Mouse (Mus musculus) testis, adult 2 months (tissue): ENCODE measurements at regions not wholly inside any gene's neighbourhood (a gene's known extent, or its start where the extent isn't known, plus 50 kb on each side); places are given as distances from the start of the nearest gene placed in this dataset.

Experiments used
- CTCF ChIP-seq: fragments of 200-500 bp; IDR thresholded peaks from 2 replicates; pipeline ENCODE4 v1.5.1; 2012; ENCODE audit warnings: low read depth, mild to moderate bottlenecking, inconsistent platforms, low read length, moderate library complexity; ENCODE audit not compliant: control insufficient read depth, insufficient read depth, insufficient replicate concordance
- POLR2A ChIP-seq: fragments of 200-500 bp; IDR thresholded peaks from 2 replicates; pipeline ENCODE4 v1.6.1; 2012; ENCODE audit warnings: low read depth, mild to moderate bottlenecking, inconsistent platforms, low read length, moderate library complexity; ENCODE audit not compliant: control insufficient read depth

DNA sequence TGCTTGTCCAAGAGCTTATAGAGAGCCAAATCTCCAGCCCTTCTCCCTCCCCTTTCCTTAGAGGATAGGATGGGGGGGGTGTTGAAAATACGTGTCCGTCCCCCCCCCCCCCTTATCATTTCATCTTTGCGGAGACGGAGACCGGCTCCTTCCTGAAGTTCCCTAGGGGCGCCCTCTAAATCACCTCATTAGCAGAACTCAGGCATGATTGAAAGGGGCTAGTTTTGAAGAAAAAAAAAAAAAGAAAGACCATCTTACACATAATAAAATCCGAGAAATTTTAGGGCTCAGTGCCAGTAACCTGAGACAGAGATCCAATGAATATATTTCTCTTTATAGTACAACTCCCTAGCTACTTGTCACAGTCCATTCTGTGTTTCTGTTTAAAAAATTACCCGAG is 127.3 kb upstream of the Ptbp2 start:
- TF ChIP-seq POLR2A (no peak), CTCF (no peak)
